Mouse (Mus musculus): Measurements from ENCODE around the gene Rtkn.
A peak's percentile ranks its signal among the peaks of the same experiment; 100 is the strongest.

DNA sequence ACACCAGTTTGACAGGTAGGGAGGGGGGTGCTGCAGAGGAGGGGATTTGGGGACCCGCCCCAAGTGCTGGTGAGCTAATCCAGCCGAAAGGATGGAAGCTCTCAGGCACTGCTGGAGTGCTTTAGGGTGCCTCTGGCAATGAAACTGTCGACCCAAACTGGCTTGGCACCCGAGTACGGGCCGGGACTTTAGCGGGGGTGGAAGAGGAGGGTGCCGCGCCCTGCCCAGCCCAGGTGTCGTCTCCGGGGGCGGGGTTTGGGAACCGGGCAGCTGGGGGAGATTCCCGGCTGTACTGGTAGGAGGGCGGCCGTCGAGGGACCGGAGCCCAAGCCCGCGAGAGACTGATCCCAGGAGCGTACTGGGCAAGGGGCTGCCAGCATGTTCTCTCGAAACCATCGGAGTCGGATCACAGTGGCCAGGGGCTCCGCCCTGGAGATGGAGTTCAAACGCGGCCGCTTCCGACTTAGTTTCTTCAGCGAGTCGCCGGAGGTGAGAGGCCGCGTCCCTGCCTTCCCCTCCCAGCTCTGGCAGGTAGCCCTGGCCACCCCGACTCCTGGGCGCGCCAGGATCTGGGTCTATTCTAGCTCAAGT, 403 bp downstream of the Rtkn start:
- TF ChIP-seq POLR2A (IDR thresholded peaks at IDR 0.05; ENCODE audit: insufficient read depth, low read depth, low read length): 0 out of 2 replicates have a peak, but pooled peaks have one; percentile 5
- TF ChIP-seq CTCF (IDR thresholded peaks at IDR 0.05): no peak
- TF ChIP-seq EP300 (IDR thresholded peaks at IDR 0.05; ENCODE audit: insufficient read depth, low read depth, low read length): no peak
